Mouse (Mus musculus): ENCODE results near the gene Rpusd2. TPM values are rescaled to one million over a fixed set of nuclear protein-coding genes. Genes with fewer than 3 reads are reported as not detected.

Gene Rpusd2
- polyA plus RNA-seq (2012; fragmentation: generic; extraction: Trizol): 1 to 10 TPM; 1.1 to 1.2 TPM

DNA sequence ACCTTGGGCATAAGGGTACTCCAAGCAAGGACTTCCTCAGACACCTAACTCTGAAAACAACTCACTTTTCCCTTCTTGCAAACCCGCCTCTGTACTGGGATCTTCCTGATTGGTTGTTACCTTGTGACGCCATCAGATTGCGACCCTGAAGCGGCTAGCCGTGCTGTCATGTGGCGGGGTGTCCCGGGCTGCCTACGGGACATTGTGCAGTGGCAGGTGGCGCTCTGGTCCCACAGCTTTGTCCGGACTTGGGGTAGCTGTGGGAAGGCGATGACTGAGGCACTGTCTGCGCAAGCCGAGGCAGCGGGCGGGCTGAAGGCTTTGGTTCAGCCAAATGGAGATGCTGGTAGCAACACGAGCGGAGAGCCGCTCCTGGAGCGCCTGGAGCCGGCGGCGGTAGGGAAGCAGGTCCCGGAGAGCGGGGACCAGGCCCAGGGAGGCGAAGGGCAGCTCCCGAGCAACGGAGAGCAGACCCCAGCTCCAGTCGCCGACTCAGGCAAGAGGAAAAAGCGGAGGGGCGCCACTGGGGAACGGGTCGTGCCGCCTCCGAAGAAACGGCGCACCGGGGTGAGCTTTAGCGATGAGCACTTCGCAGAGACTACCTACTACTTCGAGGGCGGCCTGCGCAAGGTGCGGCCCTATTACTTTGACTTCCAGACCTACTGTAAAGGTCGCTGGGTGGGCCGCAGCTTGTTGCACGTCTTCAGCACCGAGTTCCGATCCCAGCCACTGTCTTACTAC lies at the start of gene Rpusd2:
TSS of gene Rpusd2 (plus strand) at position 135 of the 741 bp plus-strand sequence.

DNA sequence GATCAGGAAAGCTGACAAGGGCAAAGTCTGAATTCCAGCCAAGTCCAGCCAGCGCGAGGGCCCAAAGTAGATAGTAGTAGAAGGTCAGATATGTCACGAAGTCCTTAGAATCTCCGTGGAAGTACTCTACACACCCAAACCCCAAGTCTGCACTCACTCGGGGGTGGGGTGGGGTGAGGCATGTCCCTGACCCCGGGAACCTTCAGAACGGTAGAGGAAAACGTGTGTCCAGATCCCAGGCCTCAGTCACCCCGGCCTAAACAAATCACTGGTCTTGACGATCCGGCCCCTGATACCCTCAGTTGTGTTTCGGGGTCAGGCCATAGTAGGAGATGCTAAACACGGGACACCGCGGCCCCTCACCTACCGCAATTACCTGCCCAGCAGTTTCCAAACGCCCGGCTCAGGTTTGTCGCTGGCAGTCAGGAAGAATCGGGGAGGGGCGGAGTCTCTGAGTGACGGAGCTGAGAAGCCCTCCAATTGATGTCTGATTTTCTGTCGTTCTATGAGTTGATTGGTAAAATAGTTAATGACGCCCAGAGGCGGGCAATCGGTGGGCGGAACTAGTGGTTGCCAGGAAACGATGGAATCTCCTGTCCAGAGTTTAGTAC lies 5.5 kb upstream of the Rpusd2 start, which contains the start of gene Ccdc32:
TSS of gene Ccdc32 (minus strand) at position 453 of the 611 bp plus-strand sequence.

DNA sequence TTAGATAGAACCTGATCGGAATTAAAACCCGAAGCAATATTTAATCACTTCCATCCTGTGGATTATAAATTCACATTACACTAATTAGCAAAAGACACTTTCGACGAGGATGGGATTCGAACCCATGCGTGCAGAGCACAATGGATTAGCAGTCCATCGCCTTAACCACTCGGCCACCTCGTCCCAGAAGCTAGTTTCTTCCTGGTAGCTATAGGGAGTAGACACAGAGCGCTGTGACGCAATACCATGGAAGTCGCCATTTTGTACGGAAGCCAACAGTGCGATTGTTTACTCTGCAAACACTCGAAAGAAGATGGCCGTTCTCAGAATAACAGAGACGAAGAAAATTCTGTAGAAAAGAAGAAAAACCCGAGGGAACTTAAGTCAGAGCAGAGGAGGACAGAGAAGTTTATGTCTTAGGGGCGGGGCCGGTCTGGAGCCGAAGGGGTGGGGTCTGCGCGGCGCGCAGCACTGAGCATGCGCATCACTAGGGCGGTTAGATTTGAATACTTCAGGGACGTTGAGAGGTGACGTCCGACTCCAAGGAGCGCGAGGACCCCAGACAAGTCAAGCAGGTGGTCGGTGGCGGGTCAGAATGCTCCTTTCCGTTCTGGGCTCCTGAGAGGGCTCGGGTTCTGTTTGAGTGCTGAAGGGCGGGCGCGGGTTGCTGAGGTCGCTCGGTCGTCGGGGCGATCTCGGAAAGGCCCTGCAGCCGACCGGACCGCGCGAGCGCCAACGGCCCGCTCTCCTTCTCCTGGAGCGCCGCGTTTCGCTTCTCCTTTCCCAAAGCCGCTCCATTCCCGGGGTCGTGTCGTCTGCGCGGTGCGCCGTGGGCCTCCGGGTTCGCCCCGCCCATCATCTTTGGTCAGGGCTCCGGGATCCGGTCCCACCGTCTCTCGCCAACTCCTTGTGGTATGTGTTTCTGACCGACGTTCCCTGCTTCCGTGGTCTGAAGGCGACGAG lies 12.3 kb downstream of the Rpusd2 start, which contains the start of gene Knl1:
TSS of gene Knl1 (plus strand) at position 471 of the 963 bp plus-strand sequence.

Other genes with a start within 250 kb of the Rpusd2 start
- gene Knstrn, start 220.8 kb upstream of the Rpusd2 start, polyA plus RNA-seq (2012; fragmentation: generic; extraction: Trizol): 100 to 1,000 TPM in 1 of 2 experiments, 10 to 100 TPM in 1; 22.4 to 108 TPM
- 10 to 100 TPM in 1 of 2 experiments, 1 to 10 TPM in 1; 4.3 to 18.5 TPM for gene Ivd, start 172.8 kb upstream of the Rpusd2 start, polyA plus RNA-seq (2012; fragmentation: generic; extraction: Trizol)
- gene Bahd1, start 134.4 kb upstream of the Rpusd2 start, polyA plus RNA-seq (2012; fragmentation: generic; extraction: Trizol): 10 to 100 TPM in 1 of 2 experiments, 1 to 10 TPM in 1; 2.6 to 10.1 TPM
- gene Chst14, start 108.3 kb upstream of the Rpusd2 start, polyA plus RNA-seq (2012; fragmentation: generic; extraction: Trizol): 10 to 100 TPM; 10.5 to 39.8 TPM
- 10 to 100 TPM in 1 of 2 experiments, 1 to 10 TPM in 1; 4.8 to 15.3 TPM for gene Ccdc32, start 5.4 kb upstream of the Rpusd2 start, polyA plus RNA-seq (2012; fragmentation: generic; extraction: Trizol)
- gene Knl1, start 12.3 kb downstream of the Rpusd2 start, polyA plus RNA-seq (2012; fragmentation: generic; extraction: Trizol): under 1 TPM; 0.08 to 0.97 TPM
- 10 to 100 TPM in 1 of 2 experiments, 1 to 10 TPM in 1; 7.9 to 11.4 TPM for gene Rad51, start 78.0 kb downstream of the Rpusd2 start, polyA plus RNA-seq (2012; fragmentation: generic; extraction: Trizol)
- 10 to 100 TPM in 1 of 2 experiments, 1 to 10 TPM in 1; 3.1 to 12.0 TPM for gene Rmdn3, start 122.2 kb downstream of the Rpusd2 start, polyA plus RNA-seq (2012; fragmentation: generic; extraction: Trizol)
- gene Gchfr, start 133.0 kb downstream of the Rpusd2 start, polyA plus RNA-seq (2012; fragmentation: generic; extraction: Trizol): 100 to 1,000 TPM; 127 to 204 TPM
- gene Gm14137, start 139.7 kb downstream of the Rpusd2 start, polyA plus RNA-seq (2012; fragmentation: generic; extraction: Trizol): 1 to 10 TPM in 1 of 2 experiments, under 1 TPM in 1; 0.97 to 2.2 TPM
- gene Zfyve19, start 173.8 kb downstream of the Rpusd2 start, polyA plus RNA-seq (2012; fragmentation: generic; extraction: Trizol): 10 to 100 TPM; 26.7 to 32.6 TPM
- gene Dnajc17, start 174.0 kb downstream of the Rpusd2 start, polyA plus RNA-seq (2012; fragmentation: generic; extraction: Trizol): 10 to 100 TPM in 1 of 2 experiments, 1 to 10 TPM in 1; 10.0 to 10.2 TPM
- not detected for gene Ppp1r14d, start 195.1 kb downstream of the Rpusd2 start, polyA plus RNA-seq (2012; fragmentation: generic; extraction: Trizol)
- under 1 TPM; 0.01 to 0.38 TPM for gene Spint1, start 202.6 kb downstream of the Rpusd2 start, polyA plus RNA-seq (2012; fragmentation: generic; extraction: Trizol)
- 1 to 10 TPM in 1 of 2 experiments, under 1 TPM in 1; 0.63 to 5.3 TPM for gene Rhov, start 236.5 kb downstream of the Rpusd2 start, polyA plus RNA-seq (2012; fragmentation: generic; extraction: Trizol)